Mouse (Mus musculus) midbrain, embryonic 12.5 days (tissue): ENCODE measurements around the gene Ermard. TPM values are rescaled to one million over a fixed set of nuclear protein-coding genes. Genes with fewer than 3 reads are reported as not detected.

Source experiments
- ATAC-seq: fragments of 200-750 bp; cut with Nextera tagmentation; 2 replicates; pipeline ENCODE4 v1.8.0; 2017; ENCODE audit warnings: low read depth, moderate TSS enrichment, moderate library complexity; ENCODE audit not compliant: low FRiP score
- H3K27ac ChIP-seq: fragments of 300-500 bp; sonication (generic); replicated peaks from 2 replicates; pipeline ENCODE4 v1.5.1; 2016; ENCODE audit warnings: mild to moderate bottlenecking
- H3K27me3 ChIP-seq: fragments of 300-500 bp; sonication (generic); 2 replicates; pipeline ENCODE4 v1.6.1; 2016; ENCODE audit warnings: mild to moderate bottlenecking
- H3K36me3 ChIP-seq: fragments of 300-500 bp; sonication (generic); 2 replicates; pipeline ENCODE4 v1.6.1; 2016
- H3K4me1 ChIP-seq: fragments of 300-500 bp; sonication (generic); 2 replicates; pipeline ENCODE4 v1.6.1; 2016
- H3K4me2 ChIP-seq: fragments of 300-500 bp; sonication (generic); replicated peaks from 2 replicates; pipeline ENCODE4 v1.6.1; 2016; ENCODE audit warnings: mild to moderate bottlenecking, moderate library complexity
- H3K4me3 ChIP-seq: fragments of 300-500 bp; sonication (generic); 2 replicates; pipeline ENCODE4 v1.5.1; 2016; ENCODE audit warnings: mild to moderate bottlenecking
- H3K9ac ChIP-seq: fragments of 300-500 bp; sonication (generic); replicated peaks from 2 replicates; pipeline ENCODE4 v1.6.1; 2016; ENCODE audit warnings: mild to moderate bottlenecking, moderate library complexity
- H3K9me3 ChIP-seq: fragments of 300-500 bp; sonication (generic); 2 replicates; pipeline ENCODE4 v1.6.1; 2016; ENCODE audit warnings: mild to moderate bottlenecking
- WGBS: fragments of 180-500 bp; shearing (Covaris S2); methylation state at CpG from one replicate; pipeline ENCODE4 v1.1.7; 2016; 5-methylcytosine and 5-hydroxymethylcytosine counted together
- polyA plus RNA-seq: library from polyadenylated mRNA; unstranded; fragments of >200 nt; fragmentation: Nextera tagmentation; extraction: Ambion mirVana; gene quantifications from 2 replicates; pipeline ENCODE4 v1.2.1, GENCODE M21; 2016

The Ermard gene
- polyA plus RNA-seq, 1 experiment from 2014 or later: 111 TPM

GRCm38 (mm10) chr17:15066911-15067310 is 25.9 kb downstream of the Ermard start:
- H3K27ac ChIP-seq: no peak overlapping the region
- WGBS: 73% methylated on average over 1 of the region's 1 CpGs
- no peak overlapping the region for H3K4me3 ChIP-seq
- no peak overlapping the region for H3K4me2 ChIP-seq
- H3K9me3 ChIP-seq: no peaks in the 10 kb centered on the region
- H3K27me3 ChIP-seq: 0 out of 2 replicates have a peak, but pooled peaks cover 7% of the 10 kb centered on the region
- H3K36me3 ChIP-seq: peaks cover 12% of the 10 kb centered on the region
- no peak for ATAC-seq
- H3K4me1 ChIP-seq: peaks cover 7% of the 10 kb centered on the region
- no peak overlapping the region for H3K9ac ChIP-seq

GRCm38 (mm10) chr17:15068040-15068792 is 27.2 kb downstream of the Ermard start:
- Histone ChIP-seq H3K4me1 (peaks cover 7% of the 10 kb centered on the region), H3K27me3 (0 out of 2 replicates have a peak, but pooled peaks cover 7% of the 10 kb centered on the region), H3K4me3 (no peak overlapping the region), H3K9ac (no peak overlapping the region), H3K27ac (no peak overlapping the region), H3K4me2 (no peak overlapping the region), H3K36me3 (no peaks in the 10 kb centered on the region), H3K9me3 (no peaks in the 10 kb centered on the region)
- WGBS: 85% methylated on average over 8 of the region's 8 CpGs
- no peak for ATAC-seq

GRCm38 (mm10) chr17:15069124-15069523 is 28.1 kb downstream of the Ermard start:
- Histone ChIP-seq H3K36me3 (no peaks in the 10 kb centered on the region), H3K9me3 (no peaks in the 10 kb centered on the region), H3K4me3 (no peak overlapping the region), H3K27ac (no peak overlapping the region), H3K4me1 (peaks cover 7% of the 10 kb centered on the region), H3K4me2 (no peak overlapping the region), H3K9ac (no peak overlapping the region), H3K27me3 (peaks cover 7% of the 10 kb centered on the region; the same call in 1 of the 2 replicates)
- ATAC-seq: no peak
- WGBS: 70% methylated on average over 2 of the region's 2 CpGs

- H3K4me3 ChIP-seq: no peak overlapping the region
- no peaks in the 10 kb centered on the region for H3K9me3 ChIP-seq
- 94% methylated on average over 2 of the region's 2 CpGs for WGBS
- H3K27me3 ChIP-seq: peaks cover 18% of the 10 kb centered on the region
- no peak for ATAC-seq
- no peaks in the 10 kb centered on the region for H3K4me1 ChIP-seq
- no peak overlapping the region for H3K27ac ChIP-seq
- H3K9ac ChIP-seq: no peak overlapping the region
- H3K36me3 ChIP-seq: no peaks in the 10 kb centered on the region
- no peak overlapping the region for H3K4me2 ChIP-seq
Measured at GRCm38 (mm10) chr17:15072211-15072610, 31.2 kb downstream of the Ermard start.

GRCm38 (mm10) chr17:15075033-15075432 is 34.0 kb downstream of the Ermard start:
- Histone ChIP-seq H3K4me2 (no peak overlapping the region), H3K36me3 (no peaks in the 10 kb centered on the region), H3K4me1 (0 out of 2 replicates have a peak, but pooled peaks cover 2% of the 10 kb centered on the region), H3K27ac (no peak overlapping the region), H3K9me3 (no peaks in the 10 kb centered on the region), H3K9ac (no peak overlapping the region), H3K27me3 (peaks cover 22% of the 10 kb centered on the region), H3K4me3 (no peak overlapping the region)
- 84% methylated on average over 8 of the region's 8 CpGs for WGBS
- ATAC-seq: no peak

- no peak overlapping the region for H3K4me3 ChIP-seq
- H3K27ac ChIP-seq: no peak overlapping the region
Measured at GRCm38 (mm10) chr17:15077536-15077935, 36.5 kb downstream of the Ermard start.

GRCm38 (mm10) chr17:15084226-15084848 is 43.3 kb downstream of the Ermard start:
- Histone ChIP-seq H3K9me3 (no peaks in the 10 kb centered on the region), H3K4me1 (peaks cover 28% of the 10 kb centered on the region), H3K4me2 (no peak overlapping the region), H3K9ac (no peak overlapping the region), H3K27me3 (peaks cover 6% of the 10 kb centered on the region), H3K36me3 (no peaks in the 10 kb centered on the region), H3K27ac (0 out of 2 replicates have a peak overlapping the region, but pooled peaks have one; percentile 11), H3K4me3 (no peak overlapping the region)
- peak; percentile 47; the same call in 1 of the 2 replicates for ATAC-seq
- 75% methylated on average over 13 of the region's 13 CpGs for WGBS

More at GRCm38 (mm10) chr17:15077536-15077935, 36.5 kb downstream of the Ermard start:
- Histone ChIP-seq H3K9me3 (no peaks in the 10 kb centered on the region), H3K4me2 (no peak overlapping the region), H3K27me3 (peaks cover 22% of the 10 kb centered on the region), H3K9ac (no peak overlapping the region), H3K4me1 (peaks cover 9% of the 10 kb centered on the region), H3K36me3 (no peaks in the 10 kb centered on the region)
- ATAC-seq: no peak
- 52% methylated on average over 2 of the region's 2 CpGs for WGBS

- no peaks in the 10 kb centered on the region for H3K36me3 ChIP-seq
- peaks cover 28% of the 10 kb centered on the region for H3K4me1 ChIP-seq
- H3K27ac ChIP-seq: no peak overlapping the region
- 65% methylated on average over 2 of the region's 2 CpGs for WGBS
- H3K9ac ChIP-seq: no peak overlapping the region
- no peak overlapping the region for H3K4me3 ChIP-seq
- no peaks in the 10 kb centered on the region for H3K9me3 ChIP-seq
- H3K27me3 ChIP-seq: peaks cover 6% of the 10 kb centered on the region
- H3K4me2 ChIP-seq: no peak overlapping the region
- no peak for ATAC-seq
Measured at GRCm38 (mm10) chr17:15085006-15085405, 44.0 kb downstream of the Ermard start.

- H3K36me3 ChIP-seq: no peaks in the 10 kb centered on the region
- H3K27ac ChIP-seq: peak overlapping the region; percentile 58
- no peaks in the 10 kb centered on the region for H3K9me3 ChIP-seq
- H3K9ac ChIP-seq: no peak overlapping the region
- H3K4me1 ChIP-seq: peaks cover 22% of the 10 kb centered on the region
- H3K27me3 ChIP-seq: peaks cover 4% of the 10 kb centered on the region; the same call in 1 of the 2 replicates
- WGBS: 41% methylated on average over 2 of the region's 2 CpGs
- no peak overlapping the region for H3K4me2 ChIP-seq
- H3K4me3 ChIP-seq: no peak overlapping the region
- ATAC-seq: peak; percentile 47
Measured at GRCm38 (mm10) chr17:15088166-15088565, 47.2 kb downstream of the Ermard start.

GRCm38 (mm10) chr17:15088591-15089001 is 47.6 kb downstream of the Ermard start:
- Histone ChIP-seq H3K4me2 (0 out of 2 replicates have a peak overlapping the region, but pooled peaks have one; percentile 3), H3K4me3 (no peak overlapping the region), H3K9me3 (no peaks in the 10 kb centered on the region), H3K9ac (no peak overlapping the region), H3K4me1 (peaks cover 22% of the 10 kb centered on the region), H3K27me3 (no peaks in the 10 kb centered on the region), H3K36me3 (no peaks in the 10 kb centered on the region), H3K27ac (peak overlapping the region; percentile 58)
- 30% methylated on average over 8 of the region's 8 CpGs for WGBS
- peak; percentile 73 for ATAC-seq

- no peaks in the 10 kb centered on the region for H3K9me3 ChIP-seq
- no peak overlapping the region for H3K27ac ChIP-seq
- whole genome bisulfite sequencing: 83% methylated on average over 3 of the region's 3 CpGs
- no peaks in the 10 kb centered on the region for H3K27me3 ChIP-seq
- ATAC-seq: no peak
- H3K4me3 ChIP-seq: no peak overlapping the region
- no peak overlapping the region for H3K4me2 ChIP-seq
- no peaks in the 10 kb centered on the region for H3K36me3 ChIP-seq
- H3K4me1 ChIP-seq: peaks cover 17% of the 10 kb centered on the region
- no peak overlapping the region for H3K9ac ChIP-seq
Measured at GRCm38 (mm10) chr17:15091739-15092138, 50.7 kb downstream of the Ermard start.

GRCm38 (mm10) chr17:15093523-15093922 is 52.5 kb downstream of the Ermard start:
- no peaks in the 10 kb centered on the region for H3K9me3 ChIP-seq
- peaks cover 5% of the 10 kb centered on the region for H3K4me1 ChIP-seq
- peak; percentile 39 for ATAC-seq
- no peak overlapping the region for H3K4me3 ChIP-seq
- no peaks in the 10 kb centered on the region for H3K27me3 ChIP-seq
- H3K4me2 ChIP-seq: no peak overlapping the region
- WGBS: 36% methylated on average over 3 of the region's 3 CpGs
- H3K27ac ChIP-seq: no peak overlapping the region
- no peak overlapping the region for H3K9ac ChIP-seq
- no peaks in the 10 kb centered on the region for H3K36me3 ChIP-seq
